Mouse (Mus musculus) yolk sac, embryonic 10.5 days (tissue): ENCODE data around the gene 1500015O10Rik.

Experiments
- DNase-seq: peaks from one replicate; pipeline ENCODE4 v3.0.0-alpha.2; 2017; ENCODE audit warnings: low spot score

Gene 1500015O10Rik

DNA sequence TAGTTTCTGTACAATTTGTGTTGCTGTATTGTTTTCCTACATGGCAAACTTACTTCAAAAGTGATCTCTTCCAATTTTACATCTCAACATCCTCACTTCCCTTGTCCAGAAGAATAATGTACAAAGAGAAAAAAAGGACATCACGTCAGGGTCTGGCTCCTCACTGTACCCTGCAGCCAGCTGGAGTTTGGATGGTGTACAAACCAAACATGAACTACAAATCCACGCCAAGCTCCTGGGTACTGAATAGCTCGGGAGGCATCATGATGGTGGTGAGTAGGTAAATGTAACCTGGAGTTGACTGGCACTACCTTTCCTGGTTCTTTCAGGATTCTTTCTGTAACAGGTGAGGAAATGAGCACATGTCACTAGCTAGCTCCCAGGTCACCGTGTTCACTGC, 43.7 kb downstream of the 1500015O10Rik start:
- DNase-seq: no peak

DNA sequence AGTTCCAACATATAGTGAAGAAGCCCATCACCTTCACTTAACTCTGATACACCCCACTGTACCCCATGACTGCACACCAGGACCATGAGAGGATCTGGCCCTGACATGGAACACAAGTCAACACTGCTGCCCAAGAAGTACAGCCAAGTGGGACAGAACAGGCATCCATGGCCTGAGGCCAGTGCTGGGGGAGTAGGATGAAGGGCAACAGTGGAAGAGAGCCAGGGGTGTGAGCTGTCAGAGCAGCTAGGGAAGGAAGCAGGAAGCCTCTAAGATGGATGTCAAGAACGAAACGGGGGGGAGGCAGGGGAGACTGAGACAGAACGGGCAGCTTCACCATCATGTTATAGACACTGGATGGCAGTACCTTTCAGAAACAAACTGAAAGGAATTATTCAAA, 45.7 kb downstream of the 1500015O10Rik start:
- no peak for DNase-seq

DNA sequence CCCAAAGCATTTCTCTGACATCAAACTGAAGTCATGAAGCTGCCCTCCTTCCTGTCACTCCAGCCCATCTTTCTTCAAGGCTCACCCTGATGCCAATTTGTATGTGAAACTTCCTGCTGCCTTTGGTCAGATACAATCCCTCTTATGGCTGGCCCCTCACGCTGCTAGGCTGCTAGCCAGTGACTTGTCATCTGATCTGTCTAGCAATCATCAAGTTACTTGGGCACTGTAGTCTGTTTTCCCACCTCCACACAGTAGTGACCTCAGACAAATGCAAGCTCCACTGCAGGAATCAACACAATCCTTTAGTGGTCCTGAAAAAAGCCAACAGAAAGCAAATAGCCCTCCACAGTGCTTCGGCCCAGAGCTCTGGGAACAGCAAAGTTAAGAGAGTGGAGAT, 50.8 kb downstream of the 1500015O10Rik start:
- DNase-seq: no peak

GRCm38 (mm10) chr1:43781672-43782071, 51.3 kb downstream of the 1500015O10Rik start:
- no peak for DNase-seq

GRCm38 (mm10) chr1:43782680-43783079, 52.3 kb downstream of the 1500015O10Rik start:
- no peak for DNase-seq

GRCm38 (mm10) chr1:43783186-43783585, 52.8 kb downstream of the 1500015O10Rik start:
- peak; percentile 4 for DNase-seq

DNA sequence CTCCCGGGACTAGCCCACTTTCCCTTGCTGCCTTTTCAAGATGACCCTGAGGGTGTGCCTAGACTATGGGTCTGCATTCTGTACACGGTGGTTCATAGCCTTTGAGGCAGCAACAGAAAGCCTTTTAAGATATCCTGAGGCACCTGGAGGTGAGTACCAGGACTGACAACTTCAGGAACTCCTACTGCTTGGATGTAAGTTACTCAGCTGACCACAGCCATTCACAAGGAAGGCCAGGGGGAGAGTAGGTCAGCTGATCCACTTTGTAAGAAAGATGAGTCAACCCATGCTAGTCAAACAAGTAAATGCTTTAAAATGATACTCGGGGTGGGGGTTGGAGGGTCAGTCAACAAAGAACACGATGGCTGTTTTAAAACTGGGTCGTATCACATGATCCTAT, 54.9 kb downstream of the 1500015O10Rik start:
- DNase-seq: peak; percentile 11

DNA sequence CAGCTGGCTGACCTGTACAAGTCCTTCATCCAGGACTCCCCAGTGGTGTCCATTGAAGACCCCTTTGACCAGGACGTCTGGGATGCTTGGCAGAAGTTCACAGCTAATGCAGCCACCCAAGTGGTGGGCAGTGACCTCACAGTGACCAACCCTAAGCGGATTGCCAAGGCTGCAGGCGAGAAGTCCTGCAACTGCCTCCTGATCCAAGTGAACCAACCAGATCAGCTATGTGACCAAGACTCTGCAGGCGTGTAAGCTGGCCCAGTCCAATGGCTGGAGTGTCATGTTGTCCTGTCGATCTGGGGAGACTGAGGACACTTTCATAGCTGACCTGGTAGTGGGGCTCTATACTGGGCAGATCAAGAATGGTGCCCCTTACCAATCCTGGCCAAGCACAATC, 56.3 kb downstream of the 1500015O10Rik start:
- DNase-seq: no peak

GRCm38 (mm10) chr1:43789765-43790164, 59.4 kb downstream of the 1500015O10Rik start:
- DNase-seq: no peak
